Mouse (Mus musculus): Measurements from ENCODE around the gene Abcb7. TPM values are rescaled to one million over a fixed set of nuclear protein-coding genes. Genes with fewer than 3 reads are reported as not detected.

Abcb7 gene
- polyA plus RNA-seq, 1 experiment from 2014 or later, result 9.7 TPM

Other genes starting within 250 kb of the Abcb7 start
- 0.29 and 0.40 TPM in 2 replicates for gene Nexmif, start 212.7 kb downstream of the Abcb7 start, polyA plus RNA-seq (2015; fragmentation: Nextera tagmentation; extraction: Ambion mirVana)
- 1.8 and 1.9 TPM in 2 replicates for gene Uprt, start 69.0 kb upstream of the Abcb7 start, polyA plus RNA-seq (2015; fragmentation: Nextera tagmentation; extraction: Ambion mirVana)

Measured in stomach, embryonic 16.5 days (tissue).